Mouse (Mus musculus) intestine, embryonic 15.5 days (tissue): ENCODE results near the gene Piga. TPM values are rescaled to one million over a fixed set of nuclear protein-coding genes. Genes with fewer than 3 reads are reported as not detected.
A peak's percentile ranks its signal among the peaks of the same experiment; 100 is the strongest.

Experiments
- ATAC-seq: fragments of 200-750 bp; cut with Nextera tagmentation; 2 replicates; pipeline ENCODE4 v1.8.0; 2017; ENCODE audit warnings: moderate TSS enrichment, moderate library complexity
- H3K27ac ChIP-seq: fragments of 300-500 bp; sonication (generic); 2 replicates; pipeline ENCODE4 v1.5.1; 2015; ENCODE audit warnings: mild to moderate bottlenecking, inconsistent platforms
- H3K27me3 ChIP-seq: fragments of 300-500 bp; sonication (generic); replicated peaks from 2 replicates; pipeline ENCODE4 v1.6.1; 2015; ENCODE audit warnings: inconsistent platforms
- H3K36me3 ChIP-seq: fragments of 300-500 bp; sonication (generic); 2 replicates; pipeline ENCODE4 v1.6.1; 2015; ENCODE audit warnings: inconsistent platforms
- H3K4me1 ChIP-seq: fragments of 300-500 bp; sonication (generic); replicated peaks from 2 replicates; pipeline ENCODE4 v1.6.1; 2015; ENCODE audit warnings: inconsistent platforms
- H3K4me2 ChIP-seq: fragments of 300-500 bp; sonication (generic); replicated peaks from 2 replicates; pipeline ENCODE4 v1.6.1; 2015; ENCODE audit warnings: mild to moderate bottlenecking, inconsistent platforms
- H3K4me3 ChIP-seq: fragments of 300-500 bp; sonication (generic); replicated peaks from 2 replicates; pipeline ENCODE4 v1.5.1; 2015; ENCODE audit warnings: inconsistent platforms
- H3K9ac ChIP-seq: fragments of 300-500 bp; sonication (generic); 2 replicates; pipeline ENCODE4 v1.6.1; 2015; ENCODE audit warnings: inconsistent platforms
- H3K9me3 ChIP-seq: fragments of 300-500 bp; sonication (generic); 2 replicates; pipeline ENCODE4 v1.6.1; 2016; ENCODE audit warnings: inconsistent platforms
- WGBS: fragments of 180-500 bp; shearing (Covaris S2); methylation state at CpG from one replicate; pipeline ENCODE4 v1.1.7; 2015; 5-methylcytosine and 5-hydroxymethylcytosine counted together
- polyA plus RNA-seq: library from polyadenylated mRNA; unstranded; fragments of >200 nt; fragmentation: Nextera tagmentation; extraction: Ambion mirVana; gene quantifications from 2 replicates; pipeline ENCODE4 v1.2.1, GENCODE M21; 2015

Gene Piga
- 19.5 and 19.6 TPM in 2 replicates for polyA plus RNA-seq

- peak within 1 kb of the TSS; percentile 52 for H3K4me2 ChIP-seq
- no peaks in the 10 kb centered on the region for H3K4me1 ChIP-seq
- peak within 1 kb of the TSS; percentile 52 for H3K4me3 ChIP-seq
- H3K9ac ChIP-seq = peak within 1 kb of the TSS; percentile 59
- H3K9me3 ChIP-seq = no peaks in the 10 kb centered on the region
- ATAC-seq = peak; percentile 99
- peak within 1 kb of the TSS; percentile 64 for H3K27ac ChIP-seq
- no peaks in the 10 kb centered on the region for H3K27me3 ChIP-seq
- 10% methylated on average over 40 of the region's 40 CpGs for WGBS
- no peaks in the 10 kb centered on the region for H3K36me3 ChIP-seq
Measured at GRCm38 (mm10) chrX:164419471-164419939, at the start of gene Piga. Gene Piga (plus strand): TSS chrX:164419787.

GRCm38 (mm10) chrX:164370576-164370975, 49.0 kb upstream of the Piga start:
- H3K9ac ChIP-seq = no peak overlapping the region
- H3K4me3 ChIP-seq = no peak overlapping the region
- no peaks in the 10 kb centered on the region for H3K9me3 ChIP-seq
- no peak for ATAC-seq
- no peaks in the 10 kb centered on the region for H3K36me3 ChIP-seq
- 65% methylated on average over 3 of the region's 3 CpGs for WGBS
- no peak overlapping the region for H3K27ac ChIP-seq
- no peaks in the 10 kb centered on the region for H3K27me3 ChIP-seq
- no peak overlapping the region for H3K4me2 ChIP-seq
- H3K4me1 ChIP-seq = no peaks in the 10 kb centered on the region

GRCm38 (mm10) chrX:164373081-164373480, 46.5 kb upstream of the Piga start, which contains the start of gene Vegfd:
Gene Vegfd (plus strand): TSS chrX:164373378.
- no peak within 1 kb of the TSS for H3K4me2 ChIP-seq
- H3K27ac ChIP-seq = no peak within 1 kb of the TSS
- no peak within 1 kb of the TSS for H3K9ac ChIP-seq

GRCm38 (mm10) chrX:164374586-164374985, 45.0 kb upstream of the Piga start:
- 60% methylated on average over 5 of the region's 5 CpGs for WGBS
- Histone ChIP-seq H3K27me3 (no peaks in the 10 kb centered on the region), H3K9ac (no peak overlapping the region), H3K4me2 (no peak overlapping the region), H3K36me3 (no peaks in the 10 kb centered on the region), H3K4me3 (no peak overlapping the region), H3K4me1 (no peaks in the 10 kb centered on the region), H3K27ac (no peak overlapping the region), H3K9me3 (no peaks in the 10 kb centered on the region)
- no peak for ATAC-seq

More at GRCm38 (mm10) chrX:164373081-164373480, 46.5 kb upstream of the Piga start, which contains the start of gene Vegfd:
- H3K27me3 ChIP-seq = no peaks in the 10 kb centered on the region
- 34% methylated on average over 3 of the region's 3 CpGs for WGBS
- no peaks in the 10 kb centered on the region for H3K4me1 ChIP-seq
- no peak within 1 kb of the TSS for H3K4me3 ChIP-seq
- ATAC-seq = no peak
- H3K9me3 ChIP-seq = no peaks in the 10 kb centered on the region
- H3K36me3 ChIP-seq = no peaks in the 10 kb centered on the region

- no peak overlapping the region for H3K4me3 ChIP-seq
- no peaks in the 10 kb centered on the region for H3K36me3 ChIP-seq
- 72% methylated on average over 4 of the region's 4 CpGs for WGBS
- no peak for ATAC-seq
- H3K9ac ChIP-seq = no peak overlapping the region
- H3K27me3 ChIP-seq = no peaks in the 10 kb centered on the region
- H3K27ac ChIP-seq = no peak overlapping the region
- H3K4me1 ChIP-seq = no peaks in the 10 kb centered on the region
- no peaks in the 10 kb centered on the region for H3K9me3 ChIP-seq
- no peak overlapping the region for H3K4me2 ChIP-seq
Measured at GRCm38 (mm10) chrX:164379721-164380120, 39.9 kb upstream of the Piga start.

GRCm38 (mm10) chrX:164381618-164382408, 37.8 kb upstream of the Piga start:
- Histone ChIP-seq H3K9me3 (no peaks in the 10 kb centered on the region), H3K27me3 (no peaks in the 10 kb centered on the region), H3K4me3 (peak overlapping the region; percentile 32), H3K27ac (no peak overlapping the region), H3K4me1 (no peaks in the 10 kb centered on the region), H3K4me2 (peak overlapping the region; percentile 69), H3K36me3 (no peaks in the 10 kb centered on the region), H3K9ac (no peak overlapping the region)
- ATAC-seq = peak; percentile 99
- 19% methylated on average over 32 of the region's 33 CpGs for WGBS

GRCm38 (mm10) chrX:164394091-164394490, 25.5 kb upstream of the Piga start:
- no peaks in the 10 kb centered on the region for H3K36me3 ChIP-seq
- 77% methylated on average over 4 of the region's 4 CpGs for WGBS
- no peak overlapping the region for H3K27ac ChIP-seq
- no peak overlapping the region for H3K9ac ChIP-seq
- no peak overlapping the region for H3K4me3 ChIP-seq
- no peaks in the 10 kb centered on the region for H3K9me3 ChIP-seq
- no peak overlapping the region for H3K4me2 ChIP-seq
- H3K27me3 ChIP-seq = no peaks in the 10 kb centered on the region; the same call in 1 of the 2 replicates
- H3K4me1 ChIP-seq = no peaks in the 10 kb centered on the region
- no peak for ATAC-seq

GRCm38 (mm10) chrX:164398456-164398855, 21.1 kb upstream of the Piga start:
- Histone ChIP-seq H3K4me3 (no peak overlapping the region), H3K27ac (no peak overlapping the region), H3K4me1 (no peaks in the 10 kb centered on the region), H3K9me3 (no peaks in the 10 kb centered on the region), H3K4me2 (no peak overlapping the region), H3K27me3 (no peaks in the 10 kb centered on the region), H3K36me3 (no peaks in the 10 kb centered on the region), H3K9ac (no peak overlapping the region)
- WGBS = 57% methylated on average over 3 of the region's 3 CpGs
- peak; percentile 75; the same call in 1 of the 2 replicates for ATAC-seq

- no peak overlapping the region for H3K9ac ChIP-seq
- no peak overlapping the region for H3K27ac ChIP-seq
Measured at GRCm38 (mm10) chrX:164405080-164405649, 14.4 kb upstream of the Piga start.

GRCm38 (mm10) chrX:164406133-164407022, 13.2 kb upstream of the Piga start:
- WGBS = 70% methylated on average over 9 of the region's 9 CpGs
- 0 out of 2 replicates have a peak, but pooled peaks have one; percentile 32 for ATAC-seq
- Histone ChIP-seq H3K27ac (no peak overlapping the region), H3K9me3 (no peaks in the 10 kb centered on the region), H3K27me3 (no peaks in the 10 kb centered on the region), H3K36me3 (no peaks in the 10 kb centered on the region), H3K4me1 (no peaks in the 10 kb centered on the region), H3K9ac (no peak overlapping the region), H3K4me3 (no peak overlapping the region), H3K4me2 (no peak overlapping the region)

More at GRCm38 (mm10) chrX:164405080-164405649, 14.4 kb upstream of the Piga start:
- H3K9me3 ChIP-seq = no peaks in the 10 kb centered on the region
- no peaks in the 10 kb centered on the region for H3K4me1 ChIP-seq
- H3K4me2 ChIP-seq = no peak overlapping the region
- H3K27me3 ChIP-seq = no peaks in the 10 kb centered on the region
- no peaks in the 10 kb centered on the region for H3K36me3 ChIP-seq
- no peak overlapping the region for H3K4me3 ChIP-seq
- no peak for ATAC-seq

GRCm38 (mm10) chrX:164408301-164408927, 11.2 kb upstream of the Piga start:
- H3K9ac ChIP-seq = no peak overlapping the region
- 61% methylated on average over 3 of the region's 3 CpGs for WGBS
- no peaks in the 10 kb centered on the region for H3K9me3 ChIP-seq
- H3K27me3 ChIP-seq = no peaks in the 10 kb centered on the region
- H3K36me3 ChIP-seq = no peaks in the 10 kb centered on the region
- no peak overlapping the region for H3K4me3 ChIP-seq
- no peaks in the 10 kb centered on the region for H3K4me1 ChIP-seq
- no peak overlapping the region for H3K27ac ChIP-seq
- H3K4me2 ChIP-seq = no peak overlapping the region
- ATAC-seq = no peak
